Mouse (Mus musculus): Measurements from ENCODE around the gene Gm32742. TPM values are rescaled to one million over a fixed set of nuclear protein-coding genes. Genes with fewer than 3 reads are reported as not detected.

Gene Gm32742
- polyA plus RNA-seq (2015; fragmentation: Nextera tagmentation; extraction: Ambion mirVana): 0.03 TPM in 2 replicates

GRCm38 (mm10) chr9:51165312-51166180, at the start of gene Gm32742:
TSS of gene Gm32742 (minus strand) at chr9:51165517.
- peaks cover 15% of the 10 kb centered on the region; the same call in 1 of the 2 replicates for H3K4me1 ChIP-seq
- no peak within 1 kb of the TSS for H3K27ac ChIP-seq
- no peak within 1 kb of the TSS for H3K4me3 ChIP-seq
- no peak for ATAC-seq (ENCODE audit: insufficient number of reproducible peaks, insufficient read depth, low FRiP score, low TSS enrichment, low read depth)
- H3K4me2 ChIP-seq: no peak within 1 kb of the TSS
- H3K9ac ChIP-seq: no peak within 1 kb of the TSS
- H3K9me3 ChIP-seq: no peaks in the 10 kb centered on the region
- 39% methylated on average over 6 of the region's 6 CpGs for WGBS
- H3K36me3 ChIP-seq: no peaks in the 10 kb centered on the region
- peaks cover 11% of the 10 kb centered on the region for H3K27me3 ChIP-seq

DNA sequence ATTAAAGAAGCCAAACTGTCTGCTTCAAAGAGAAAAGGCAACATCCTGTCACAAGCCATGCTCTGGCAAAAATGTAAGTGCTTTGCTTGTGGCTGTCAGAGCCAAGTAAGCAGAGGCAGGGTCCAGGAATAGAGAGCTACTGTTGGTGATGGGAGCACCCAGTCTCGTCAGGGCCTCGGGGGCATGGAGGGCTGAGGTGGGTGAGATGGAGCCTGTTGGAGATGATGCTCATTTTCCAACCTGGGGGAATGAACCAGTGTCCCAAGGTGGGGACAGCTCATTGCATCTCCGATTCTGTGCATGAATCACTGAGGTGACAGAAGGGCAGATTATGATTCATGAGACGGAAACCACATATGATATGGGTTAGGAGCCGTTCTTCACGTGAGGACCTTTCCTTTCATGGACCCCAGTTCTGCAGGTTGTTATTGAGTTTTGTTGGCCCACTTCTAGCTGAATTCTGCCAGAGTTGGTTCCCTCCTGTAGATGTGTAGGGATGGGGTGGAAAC, 48.5 kb upstream of the Gm32742 start:
- Histone ChIP-seq H3K4me1 (peaks cover 6% of the 10 kb centered on the region), H3K36me3 (no peaks in the 10 kb centered on the region), H3K9me3 (no peaks in the 10 kb centered on the region), H3K4me3 (no peak overlapping the region), H3K9ac (no peak overlapping the region), H3K4me2 (no peak overlapping the region), H3K27me3 (no peaks in the 10 kb centered on the region), H3K27ac (no peak overlapping the region)
- no peak for ATAC-seq (ENCODE audit: insufficient number of reproducible peaks, insufficient read depth, low FRiP score, low TSS enrichment, low read depth)
- WGBS: 88% methylated on average over 6 of the region's 6 CpGs

DNA sequence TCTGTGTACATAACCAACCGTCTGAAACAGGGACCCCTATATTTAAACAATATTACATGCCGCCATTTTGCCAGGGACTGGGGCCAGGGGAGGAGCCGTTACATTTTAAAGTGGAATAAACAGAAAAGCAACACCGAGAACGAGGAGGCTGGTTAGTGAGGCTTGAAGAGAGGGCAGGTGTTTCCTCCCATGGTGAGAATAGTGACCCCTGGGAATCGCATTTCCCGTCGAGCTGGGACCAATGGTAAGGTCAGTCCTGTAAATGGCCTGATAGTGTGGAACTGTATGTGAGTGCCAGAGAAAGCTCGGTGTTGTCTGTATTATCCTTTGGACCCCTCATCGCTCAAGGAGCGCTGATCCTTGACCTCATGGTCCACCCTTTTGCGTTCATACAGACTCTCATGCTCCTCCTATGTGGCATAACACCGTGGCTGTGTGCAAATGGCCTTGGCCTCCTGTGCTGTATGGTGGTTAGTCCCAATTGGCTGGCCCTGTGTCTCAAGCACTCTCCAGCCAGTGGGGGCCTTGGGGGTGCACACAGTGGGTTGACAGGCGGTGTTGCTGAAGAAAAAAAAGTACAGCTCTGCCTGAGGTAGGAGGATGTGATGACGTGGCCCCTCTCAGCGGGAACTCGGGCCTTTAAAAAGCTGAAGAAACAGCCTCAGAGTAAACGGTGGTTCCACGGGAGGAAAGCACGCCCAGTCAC, 47.9 kb upstream of the Gm32742 start, which contains the start of gene Pou2af1:
Gene Pou2af1, plus strand, starts transcription at position 686 of the 706 bp plus-strand sequence.
- H3K27ac ChIP-seq: no peak within 1 kb of the TSS
- peaks cover 6% of the 10 kb centered on the region for H3K4me1 ChIP-seq
- no peaks in the 10 kb centered on the region for H3K27me3 ChIP-seq
- WGBS: 76% methylated on average over 20 of the region's 20 CpGs
- H3K36me3 ChIP-seq: no peaks in the 10 kb centered on the region
- H3K4me3 ChIP-seq: no peak within 1 kb of the TSS
- H3K9ac ChIP-seq: no peak within 1 kb of the TSS
- no peak within 1 kb of the TSS for H3K4me2 ChIP-seq
- H3K9me3 ChIP-seq: no peaks in the 10 kb centered on the region
- ATAC-seq (ENCODE audit: insufficient number of reproducible peaks, insufficient read depth, low FRiP score, low TSS enrichment, low read depth): no peak

DNA sequence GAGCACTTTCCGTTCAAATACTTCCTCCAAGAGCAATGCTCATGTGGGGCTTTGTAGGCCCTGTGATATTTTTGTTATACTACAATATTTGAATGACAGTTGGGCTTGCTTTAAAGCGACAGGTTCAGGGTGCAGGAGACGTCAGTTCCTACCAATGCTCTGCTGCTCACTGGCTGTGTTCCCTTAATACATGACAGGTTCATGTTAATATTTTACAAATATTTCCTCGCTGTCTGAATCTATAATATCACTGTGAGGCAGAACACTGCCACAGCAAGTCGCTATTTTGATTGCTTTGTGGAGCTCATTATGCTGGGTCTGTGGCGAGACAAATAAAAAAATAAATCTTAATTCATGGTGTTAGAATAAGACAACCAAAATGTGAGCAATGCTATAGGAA, 45.9 kb upstream of the Gm32742 start:
- no peaks in the 10 kb centered on the region for H3K36me3 ChIP-seq
- H3K4me1 ChIP-seq: peaks cover 6% of the 10 kb centered on the region
- WGBS: 71% methylated on average over 6 of the region's 6 CpGs
- H3K4me2 ChIP-seq: no peak overlapping the region
- H3K9me3 ChIP-seq: no peaks in the 10 kb centered on the region
- ATAC-seq (ENCODE audit: insufficient number of reproducible peaks, insufficient read depth, low FRiP score, low TSS enrichment, low read depth): no peak
- H3K9ac ChIP-seq: no peak overlapping the region
- H3K27ac ChIP-seq: no peak overlapping the region
- H3K4me3 ChIP-seq: no peak overlapping the region
- no peaks in the 10 kb centered on the region for H3K27me3 ChIP-seq

GRCm38 (mm10) chr9:51208974-51209332, 43.6 kb upstream of the Gm32742 start:
- Histone ChIP-seq H3K36me3 (no peaks in the 10 kb centered on the region), H3K4me2 (no peak overlapping the region), H3K4me1 (no peaks in the 10 kb centered on the region), H3K9ac (no peak overlapping the region), H3K4me3 (no peak overlapping the region), H3K27ac (no peak overlapping the region), H3K9me3 (no peaks in the 10 kb centered on the region), H3K27me3 (no peaks in the 10 kb centered on the region)
- WGBS: 86% methylated on average over 2 of the region's 2 CpGs
- ATAC-seq (ENCODE audit: insufficient number of reproducible peaks, insufficient read depth, low FRiP score, low TSS enrichment, low read depth): no peak

GRCm38 (mm10) chr9:51194790-51195189, 29.5 kb upstream of the Gm32742 start:
- H3K4me3 ChIP-seq: no peak overlapping the region
- no peak overlapping the region for H3K27ac ChIP-seq
- no peak overlapping the region for H3K9ac ChIP-seq
- no peaks in the 10 kb centered on the region for H3K9me3 ChIP-seq
- no peaks in the 10 kb centered on the region for H3K36me3 ChIP-seq
- no peaks in the 10 kb centered on the region for H3K4me1 ChIP-seq
- no peak overlapping the region for H3K4me2 ChIP-seq
- no peak for ATAC-seq (ENCODE audit: insufficient number of reproducible peaks, insufficient read depth, low FRiP score, low TSS enrichment, low read depth)
- WGBS: 69% methylated on average over 4 of the region's 4 CpGs
- no peaks in the 10 kb centered on the region for H3K27me3 ChIP-seq

DNA sequence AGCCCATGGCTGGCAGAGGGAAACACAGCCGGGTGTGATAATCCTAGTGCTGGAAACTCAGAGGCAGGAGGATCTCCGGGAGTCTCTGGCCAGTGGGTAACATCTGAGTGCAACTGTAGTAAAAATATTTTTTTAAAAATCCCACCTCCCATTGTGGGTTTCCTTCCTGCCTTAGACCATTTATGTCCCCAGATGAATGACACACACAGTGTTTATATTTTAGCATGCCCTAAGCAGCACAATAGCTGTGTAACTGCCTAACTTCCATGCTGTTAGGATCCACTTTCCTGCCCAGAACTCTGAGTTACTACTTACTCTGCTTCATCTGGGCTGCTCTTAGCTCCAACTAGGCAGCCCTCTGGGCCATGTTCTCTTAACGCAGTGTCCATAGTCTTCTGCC, 25.3 kb upstream of the Gm32742 start:
- H3K27me3 ChIP-seq: no peaks in the 10 kb centered on the region
- no peak overlapping the region for H3K9ac ChIP-seq
- no peaks in the 10 kb centered on the region for H3K9me3 ChIP-seq
- peaks cover under 1% of the 10 kb centered on the region; the same call in 1 of the 2 replicates for H3K4me1 ChIP-seq
- H3K4me3 ChIP-seq: no peak overlapping the region
- H3K27ac ChIP-seq: no peak overlapping the region
- no peak overlapping the region for H3K4me2 ChIP-seq
- H3K36me3 ChIP-seq: no peaks in the 10 kb centered on the region
- WGBS: 81% methylated on average over 3 of the region's 3 CpGs
- no peak for ATAC-seq (ENCODE audit: insufficient number of reproducible peaks, insufficient read depth, low FRiP score, low TSS enrichment, low read depth)

- Histone ChIP-seq H3K4me2 (no peak overlapping the region), H3K36me3 (no peaks in the 10 kb centered on the region), H3K27me3 (peaks cover 5% of the 10 kb centered on the region; the same call in 1 of the 2 replicates), H3K4me1 (peaks cover 11% of the 10 kb centered on the region; the same call in 1 of the 2 replicates), H3K27ac (no peak overlapping the region), H3K9me3 (no peaks in the 10 kb centered on the region), H3K4me3 (no peak overlapping the region), H3K9ac (no peak overlapping the region)
- ATAC-seq (ENCODE audit: insufficient number of reproducible peaks, insufficient read depth, low FRiP score, low TSS enrichment, low read depth): no peak
- WGBS: 65% methylated on average over 5 of the region's 5 CpGs
Measured at GRCm38 (mm10) chr9:51185871-51186270, 20.6 kb upstream of the Gm32742 start.

GRCm38 (mm10) chr9:51185386-51185785, 20.1 kb upstream of the Gm32742 start:
- H3K27me3 ChIP-seq: peaks cover 5% of the 10 kb centered on the region; the same call in 1 of the 2 replicates
- peaks cover 11% of the 10 kb centered on the region; the same call in 1 of the 2 replicates for H3K4me1 ChIP-seq
- no peak overlapping the region for H3K9ac ChIP-seq
- H3K4me2 ChIP-seq: no peak overlapping the region
- H3K9me3 ChIP-seq: no peaks in the 10 kb centered on the region
- H3K27ac ChIP-seq: no peak overlapping the region
- WGBS: 61% methylated on average over 4 of the region's 4 CpGs
- ATAC-seq (ENCODE audit: insufficient number of reproducible peaks, insufficient read depth, low FRiP score, low TSS enrichment, low read depth): no peak
- H3K36me3 ChIP-seq: no peaks in the 10 kb centered on the region
- no peak overlapping the region for H3K4me3 ChIP-seq

DNA sequence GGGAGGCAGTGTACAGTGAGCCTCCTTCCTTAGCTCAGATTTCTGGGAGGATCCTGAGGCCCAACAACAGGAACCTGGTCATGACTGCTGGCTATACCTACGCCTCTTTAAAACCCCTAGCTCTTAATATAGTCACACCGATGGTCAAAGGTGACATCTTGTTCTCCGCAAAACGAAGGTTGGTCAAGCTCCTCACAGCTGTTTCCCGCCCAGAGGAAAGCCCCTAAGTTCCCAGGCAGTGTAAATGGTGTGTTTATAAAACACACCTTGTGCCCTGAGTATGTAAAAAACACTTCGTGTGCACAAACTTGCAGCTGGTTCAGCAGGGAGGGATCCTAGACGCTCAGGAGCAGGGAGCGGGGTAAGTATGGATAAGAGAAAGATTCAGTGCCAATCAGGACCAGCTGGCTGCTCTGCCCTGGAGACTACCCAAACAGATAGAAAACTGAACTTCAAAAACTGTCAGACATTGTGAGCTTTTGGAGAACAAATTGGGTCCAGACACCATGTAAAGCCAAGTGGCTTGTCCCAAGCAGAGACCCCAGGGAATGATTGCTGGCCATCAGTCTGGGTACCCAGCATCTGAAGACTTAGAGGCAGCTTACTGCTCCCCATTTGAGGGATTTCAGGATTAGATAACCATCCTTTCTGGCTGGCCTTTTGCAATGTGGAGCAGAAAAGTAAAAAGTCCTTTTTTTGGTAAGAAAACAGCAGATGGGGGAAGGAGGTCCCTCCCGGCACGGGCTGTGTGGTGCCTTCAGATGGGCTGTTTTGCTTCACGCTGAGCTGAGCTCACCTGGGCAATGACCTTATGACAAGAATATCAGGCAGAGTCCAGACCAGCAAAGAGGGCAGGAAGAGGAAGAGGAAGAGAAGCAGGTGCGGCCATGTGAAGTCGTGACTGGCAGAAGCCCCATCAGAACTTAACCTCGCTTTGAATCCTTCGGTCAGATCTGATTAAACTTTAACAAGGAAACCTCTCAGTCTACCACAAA, 17.7 kb upstream of the Gm32742 start:
- no peak for ATAC-seq (ENCODE audit: insufficient number of reproducible peaks, insufficient read depth, low FRiP score, low TSS enrichment, low read depth)
- H3K27me3 ChIP-seq: peaks cover 5% of the 10 kb centered on the region; the same call in 1 of the 2 replicates
- H3K4me2 ChIP-seq: no peak overlapping the region
- no peaks in the 10 kb centered on the region for H3K9me3 ChIP-seq
- 76% methylated on average over 15 of the region's 15 CpGs for WGBS
- H3K27ac ChIP-seq: no peak overlapping the region
- peaks cover 11% of the 10 kb centered on the region; the same call in 1 of the 2 replicates for H3K4me1 ChIP-seq
- H3K9ac ChIP-seq: no peak overlapping the region
- H3K4me3 ChIP-seq: no peak overlapping the region
- H3K36me3 ChIP-seq: no peaks in the 10 kb centered on the region

- H3K4me1 ChIP-seq: peaks cover 10% of the 10 kb centered on the region; the same call in 1 of the 2 replicates
- no peaks in the 10 kb centered on the region for H3K36me3 ChIP-seq
- WGBS: 68% methylated on average over 5 of the region's 5 CpGs
- H3K9me3 ChIP-seq: no peaks in the 10 kb centered on the region
- no peak overlapping the region for H3K27ac ChIP-seq
- no peak overlapping the region for H3K4me2 ChIP-seq
- H3K9ac ChIP-seq: no peak overlapping the region
- no peak overlapping the region for H3K4me3 ChIP-seq
- ATAC-seq (ENCODE audit: insufficient number of reproducible peaks, insufficient read depth, low FRiP score, low TSS enrichment, low read depth): no peak
- peaks cover 5% of the 10 kb centered on the region; the same call in 1 of the 2 replicates for H3K27me3 ChIP-seq
Measured at GRCm38 (mm10) chr9:51180621-51181020, 15.3 kb upstream of the Gm32742 start.
